Mouse (Mus musculus): ENCODE data around the gene Abcb1a.
"Not testable (repeated sequence)": the region's sequence is repeated elsewhere in the genome, so short reads cannot be mapped to it uniquely, and the experiment has no call there.

DNA sequence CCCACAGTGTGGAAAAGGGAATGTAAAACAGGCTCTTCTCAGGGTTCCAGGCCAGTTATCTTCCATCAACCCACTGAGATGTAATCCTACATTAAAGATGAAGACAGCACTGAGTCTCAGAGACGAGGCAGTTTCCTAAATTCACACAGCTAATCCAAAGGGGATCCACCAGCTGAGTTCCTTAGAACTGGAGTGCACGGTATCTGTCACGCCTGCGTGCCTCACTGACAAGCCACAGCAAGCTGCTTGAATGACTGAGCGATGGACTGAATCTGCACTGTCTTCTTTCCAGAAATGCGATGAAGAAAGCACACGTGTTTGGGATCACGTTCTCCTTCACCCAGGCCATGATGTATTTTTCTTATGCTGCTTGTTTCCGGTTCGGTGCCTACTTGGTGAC lies 73.4 kb downstream of the Abcb1a start:
- not testable (repeated sequence) for TF ChIP-seq MAFK (IDR thresholded peaks at IDR 0.05; ENCODE audit: insufficient read depth, low read depth, low read length); CHD2 (IDR thresholded peaks at IDR 0.05; ENCODE audit: low read depth, low read length); ZC3H11A (IDR thresholded peaks at IDR 0.05; ENCODE audit: borderline replicate concordance, low read depth, low read length); HCFC1 (IDR thresholded peaks at IDR 0.05; ENCODE audit: borderline replicate concordance, insufficient read depth, low read length)

All from ES-E14 (cell line).